Mouse (Mus musculus) spleen, adult 2 months (tissue): Measurements from ENCODE around the gene Prss27.

Experiments
- CTCF ChIP-seq: fragments of 200-500 bp; IDR thresholded peaks from 2 replicates; pipeline ENCODE4 v1.5.1; 2011; ENCODE audit warnings: mild to moderate bottlenecking, inconsistent platforms; ENCODE audit not compliant: insufficient read depth, insufficient read length, insufficient replicate concordance; ENCODE audit errors: extremely low read depth
- POLR2A ChIP-seq: fragments of 200-500 bp; IDR thresholded peaks from 2 replicates; pipeline ENCODE4 v1.6.1; 2011; ENCODE audit warnings: low read depth, low read length, inconsistent platforms

DNA sequence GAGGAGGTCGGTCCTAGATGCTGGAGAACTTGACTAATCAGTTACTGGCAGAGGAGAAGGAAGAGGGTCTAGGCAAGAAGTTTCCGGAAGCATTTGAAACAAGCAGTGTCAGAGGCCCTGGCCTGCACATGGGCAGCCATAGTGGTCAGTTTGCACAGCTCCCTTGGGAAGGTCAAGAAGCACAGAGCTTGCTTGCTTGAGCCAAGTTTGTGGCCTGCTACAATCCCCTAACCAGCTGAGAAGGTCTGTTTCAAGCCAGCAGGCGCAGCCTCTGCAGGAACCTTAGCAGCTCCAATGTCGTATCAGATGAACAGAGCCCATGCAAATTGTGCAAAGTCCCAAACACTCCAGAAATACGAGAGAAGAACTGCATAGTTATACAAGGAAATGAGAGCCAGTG is 10.1 kb downstream of the Prss27 start:
- TF ChIP-seq POLR2A (no peak), CTCF (no peak)
